Mouse (Mus musculus) adrenal gland, postnatal 0 days (tissue): ENCODE data around the gene Dus2. TPM values are rescaled to one million over a fixed set of nuclear protein-coding genes. Genes with fewer than 3 reads are reported as not detected.

Source experiments
- microRNA-seq: library from miRNA; unstranded; fragments of <30 nt; microRNA quantifications from one replicate; pipeline ENCODE4, GENCODE M21; 2016; ENCODE audit warnings: borderline replicate concordance; ENCODE audit not compliant: insufficient number of aligned reads
- polyA plus RNA-seq: library from polyadenylated mRNA; unstranded; fragments of >200 nt; fragmentation: Nextera tagmentation; extraction: Ambion mirVana; gene quantifications from 2 replicates; pipeline ENCODE4 v1.2.1, GENCODE M21; 2015

The Dus2 gene
- polyA plus RNA-seq, result 8.6 and 12.1 TPM in 2 replicates

DNA sequence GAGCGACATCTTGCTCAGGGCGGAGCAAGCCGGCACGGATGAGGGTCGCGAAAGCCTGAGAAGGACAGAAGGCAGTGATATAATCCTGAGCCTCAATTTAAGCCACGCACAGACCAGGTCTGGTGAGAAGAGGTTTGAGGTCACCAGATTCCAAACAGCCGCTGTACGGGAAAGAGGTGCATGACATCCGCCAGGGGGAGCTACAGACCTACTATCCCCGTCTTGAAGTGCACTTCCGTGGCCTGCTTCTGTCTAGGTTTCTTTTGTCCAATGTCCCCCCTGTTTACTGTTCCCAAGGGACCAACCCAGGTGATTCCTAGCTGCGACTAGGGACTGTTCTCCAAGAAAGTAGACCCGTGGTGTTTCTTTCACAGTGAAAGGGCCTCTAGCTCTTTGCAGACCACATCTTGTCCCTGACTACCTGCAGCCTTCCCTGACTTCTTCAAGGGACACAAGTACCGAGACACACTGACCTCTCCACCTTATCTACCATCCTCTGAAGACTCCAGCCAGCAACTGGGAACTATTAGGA, at the start of gene Dus2:
TSS of gene Dus2 (plus strand) at position 482 of the 532 bp plus-strand sequence.

GRCm38 (mm10) chr8:105943321-105943739, 47.8 kb upstream of the Dus2 start, which contains the start of gene Lcat:
Gene Lcat (minus strand): TSS chr8:105943382.

GRCm38 (mm10) chr8:105965905-105966341, 25.2 kb upstream of the Dus2 start, which contains the start of gene Slc12a4:
Gene Slc12a4 (minus strand): TSS chr8:105966097.

DNA sequence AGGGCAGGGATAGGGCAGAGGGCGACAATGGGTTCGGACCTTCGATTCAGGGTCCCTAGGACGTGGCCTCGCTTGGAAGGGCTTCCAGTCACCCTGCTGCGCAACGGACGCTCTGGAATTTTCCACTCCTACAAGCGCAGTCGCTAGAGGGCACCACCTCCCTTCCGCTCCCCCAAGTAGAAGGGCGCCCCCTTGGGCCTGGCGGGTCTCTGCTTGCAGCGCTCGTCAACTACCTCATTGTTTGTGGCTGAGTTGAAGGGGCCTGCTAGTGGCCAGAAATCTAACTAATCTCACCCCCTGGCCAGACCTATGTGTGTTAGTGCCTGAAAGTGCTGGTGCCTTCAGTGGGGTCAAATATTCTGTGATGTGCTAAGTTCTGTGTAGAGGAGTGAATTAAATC, 11.8 kb upstream of the Dus2 start, which contains the start of gene Dpep3:
TSS of gene Dpep3 (minus strand) at position 105 of the 400 bp plus-strand sequence.

DNA sequence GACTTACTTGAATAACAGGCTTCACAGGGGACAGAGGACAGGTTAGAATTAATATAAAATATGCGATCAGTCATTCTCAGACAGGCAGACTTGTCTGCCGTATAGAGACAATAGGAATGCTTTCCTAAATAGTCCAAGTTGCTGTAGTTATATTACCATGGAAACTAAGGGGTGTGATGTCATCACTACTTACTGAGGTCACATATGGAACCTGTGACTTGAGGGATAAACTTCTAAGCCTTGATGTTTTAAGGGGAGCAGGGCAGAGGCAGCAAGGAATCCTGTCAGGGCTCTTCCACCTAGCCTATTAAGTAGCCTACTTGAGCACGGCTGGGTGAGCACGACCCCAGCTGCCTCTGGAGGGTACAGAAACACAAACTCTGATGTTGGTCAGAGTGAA, 14.7 kb downstream of the Dus2 start, which contains the start of gene Dpep2nb:
TSS of gene Dpep2nb (minus strand) at position 101 of the 400 bp plus-strand sequence.

GRCm38 (mm10) chr8:106011643-106011986, 20.5 kb downstream of the Dus2 start, which contains the start of gene Ddx28:
Gene Ddx28 (minus strand): TSS chr8:106011882.

DNA sequence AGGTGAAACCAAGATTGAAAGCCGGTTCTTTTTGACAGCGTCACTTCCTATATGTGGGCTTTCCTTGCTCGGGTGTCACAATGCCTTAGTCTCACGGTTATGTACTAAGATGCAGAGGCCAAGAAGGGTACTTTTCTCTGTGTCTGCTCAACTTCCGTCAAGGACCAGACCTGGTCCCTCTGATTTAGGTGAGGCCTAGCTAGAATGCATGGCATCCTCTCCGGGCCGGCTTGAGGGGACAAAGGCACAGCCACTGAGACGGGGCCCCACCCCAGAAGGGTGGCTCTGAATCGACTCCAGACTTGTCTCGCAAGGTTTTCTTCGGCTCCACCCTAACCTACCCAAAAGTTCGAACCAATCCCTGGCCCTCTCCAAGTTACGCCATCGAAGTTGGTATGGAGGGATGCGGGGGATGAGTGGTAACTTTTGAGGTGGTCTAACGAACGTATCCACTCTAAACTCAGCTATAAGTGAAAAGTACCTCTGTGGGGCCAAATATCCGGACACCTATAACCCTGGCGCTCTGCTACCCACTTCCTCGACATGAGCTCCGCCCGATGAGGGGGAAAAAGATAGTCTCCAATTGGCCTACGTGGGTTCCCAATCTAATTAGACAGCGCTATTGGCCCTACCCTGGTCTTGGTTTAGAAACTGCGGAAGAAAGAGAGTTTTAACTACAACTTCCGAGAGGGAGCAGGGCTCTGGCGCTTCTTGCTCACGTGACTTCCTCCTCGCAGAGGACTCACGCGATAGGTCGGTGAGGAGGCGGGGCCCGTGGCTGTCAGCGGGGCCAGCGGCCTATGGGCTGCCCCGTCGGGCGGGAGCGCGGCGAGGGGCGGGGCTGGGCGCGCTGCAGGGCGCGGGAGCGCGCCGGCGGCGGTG, 67.8 kb downstream of the Dus2 start, which contains the start of gene Nfatc3:
TSS of gene Nfatc3 (plus strand) at position 110 of the 882 bp plus-strand sequence.

Small RNAs within 50 kb of the gene (microRNA-seq; reads per million reads assigned to microRNA genes)
- not detected for gene Mir7074

Other genes with a start within 250 kb of the Dus2 start
- 8.5 and 9.6 TPM in 2 replicates for gene Gfod2, start 232.7 kb upstream of the Dus2 start, polyA plus RNA-seq
- gene Ranbp10, start 164.0 kb upstream of the Dus2 start, polyA plus RNA-seq, result 6.8 and 10.9 TPM in 2 replicates
- not detected in 2 replicates for gene Tsnaxip1, start 163.6 kb upstream of the Dus2 start, polyA plus RNA-seq
- gene Cenpt, start 138.1 kb upstream of the Dus2 start, polyA plus RNA-seq, result 16.6 and 19.3 TPM in 2 replicates
- gene Thap11, start 136.2 kb upstream of the Dus2 start, polyA plus RNA-seq, result 51.8 and 59.6 TPM in 2 replicates
- gene Nutf2, start 130.8 kb upstream of the Dus2 start, polyA plus RNA-seq, result 101 and 117 TPM in 2 replicates
- gene Edc4, start 110.5 kb upstream of the Dus2 start, polyA plus RNA-seq, result 15.2 and 20.9 TPM in 2 replicates
- 0.32 and 1.0 TPM in 2 replicates for gene Nrn1l, start 97.8 kb upstream of the Dus2 start, polyA plus RNA-seq
- 20.7 and 26.6 TPM in 2 replicates for gene Pskh1, start 90.9 kb upstream of the Dus2 start, polyA plus RNA-seq
- 0.88 and 1.1 TPM in 2 replicates for gene Ctrl, start 57.5 kb upstream of the Dus2 start, polyA plus RNA-seq
- gene Psmb10, start 52.9 kb upstream of the Dus2 start, polyA plus RNA-seq, result 96.9 and 99.9 TPM in 2 replicates
- gene Lcat, start 48.0 kb upstream of the Dus2 start, polyA plus RNA-seq, result 6.5 and 7.3 TPM in 2 replicates
- gene Slc12a4, start 25.2 kb upstream of the Dus2 start, polyA plus RNA-seq, result 15.6 and 22.9 TPM in 2 replicates
- gene Dpep3, start 11.9 kb upstream of the Dus2 start, polyA plus RNA-seq, result 0.11 TPM in 1 of 2 replicates, not detected in the other
- 0.16 TPM in 1 of 2 replicates, not detected in the other for gene Dpep2nb, start 14.6 kb downstream of the Dus2 start, polyA plus RNA-seq
- 12.6 and 16.5 TPM in 2 replicates for gene Ddx28, start 20.5 kb downstream of the Dus2 start, polyA plus RNA-seq
- 2.5 and 4.6 TPM in 2 replicates for gene Nfatc3, start 67.5 kb downstream of the Dus2 start, polyA plus RNA-seq
- gene Esrp2, start 145.6 kb downstream of the Dus2 start, polyA plus RNA-seq, result 1.5 and 1.6 TPM in 2 replicates
- 10.2 and 10.5 TPM in 2 replicates for gene Pla2g15, start 159.1 kb downstream of the Dus2 start, polyA plus RNA-seq
- gene Slc7a6, start 177.5 kb downstream of the Dus2 start, polyA plus RNA-seq, result 16.3 and 24.3 TPM in 2 replicates
- 19.7 and 26.9 TPM in 2 replicates for gene Slc7a6os, start 219.6 kb downstream of the Dus2 start, polyA plus RNA-seq
- 18.5 and 22.1 TPM in 2 replicates for gene Prmt7, start 219.6 kb downstream of the Dus2 start, polyA plus RNA-seq